Mouse (Mus musculus) T-helper 2 cell (primary cell): ENCODE measurements at regions not wholly inside any gene's neighbourhood (a gene's known extent, or its start where the extent isn't known, plus 50 kb on each side); places are given as distances from the start of the nearest gene placed in this dataset.

ENCODE experiments used
- in situ Hi-C: fragments of 300-600 bp; cut with MboI, MseI; formaldehyde crosslinking; loops from one replicate; pipeline ENCODE4 v1.15.1; 2025; ENCODE audit warnings: high pct_unique_total_duplicates

GRCm38 (mm10) chr12:79944714-79945493 lies 167.9 kb downstream of the Zfp36l1 start:
- in situ Hi-C loops = no loop called here

GRCm38 (mm10) chr12:79944090-79944489 lies 168.7 kb downstream of the Zfp36l1 start:
- in situ Hi-C loops = no loop called here

GRCm38 (mm10) chr12:79942563-79943131 lies 170.2 kb downstream of the Zfp36l1 start:
- in situ Hi-C loops = no loop called here

- in situ Hi-C loops = no loop called here
These were observed 171.0 kb downstream of the Zfp36l1 start for GRCm38 (mm10) chr12:79941828-79942227.

- in situ Hi-C loops = no loop called here
These were observed 173.4 kb downstream of the Zfp36l1 start for GRCm38 (mm10) chr12:79939436-79939835.

- in situ Hi-C loops = no loop called here
These were observed 174.9 kb downstream of the Zfp36l1 start for GRCm38 (mm10) chr12:79937876-79938275.

GRCm38 (mm10) chr12:79936698-79937097 lies 176.1 kb downstream of the Zfp36l1 start:
- in situ Hi-C loops = no loop called here

- in situ Hi-C loops = no loop called here
These were observed 178.7 kb downstream of the Zfp36l1 start for GRCm38 (mm10) chr12:79934091-79934490.

- in situ Hi-C loops = no loop called here
These were observed 179.9 kb downstream of the Zfp36l1 start for GRCm38 (mm10) chr12:79932905-79933304.

GRCm38 (mm10) chr12:79931455-79931854 lies 181.4 kb downstream of the Zfp36l1 start:
- in situ Hi-C loops = no loop called here

- in situ Hi-C loops = no loop called here
These were observed 183.0 kb downstream of the Zfp36l1 start for GRCm38 (mm10) chr12:79929846-79930245.

GRCm38 (mm10) chr12:79928739-79929380 lies 184.0 kb downstream of the Zfp36l1 start:
- in situ Hi-C loops = no loop called here

- in situ Hi-C loops = no loop called here
These were observed 184.5 kb downstream of the Zfp36l1 start for GRCm38 (mm10) chr12:79928298-79928697.

GRCm38 (mm10) chr12:79925704-79926588 lies 186.9 kb downstream of the Zfp36l1 start:
- in situ Hi-C loops = no loop called here

GRCm38 (mm10) chr12:79924921-79925703 lies 187.7 kb downstream of the Zfp36l1 start:
- in situ Hi-C loops = no loop called here

- in situ Hi-C loops = no loop called here
These were observed 189.0 kb downstream of the Zfp36l1 start for GRCm38 (mm10) chr12:79923811-79924210.

GRCm38 (mm10) chr12:79921786-79922185 lies 191.0 kb downstream of the Zfp36l1 start:
- in situ Hi-C loops = no loop called here

GRCm38 (mm10) chr12:79918983-79919382 lies 193.8 kb downstream of the Zfp36l1 start:
- in situ Hi-C loops = no loop called here

GRCm38 (mm10) chr12:79917634-79918289 lies 195.1 kb downstream of the Zfp36l1 start:
- in situ Hi-C loops = no loop called here

- in situ Hi-C loops = no loop called here
These were observed 195.7 kb downstream of the Zfp36l1 start for GRCm38 (mm10) chr12:79916896-79917633.
